ENCODE assay signal across 9 mouse cellular contexts in genomic region chr4:98104911-98105702, GRCm38 (mm10).
DNase-seq lines count a peak whose midpoint lies in the region; ATAC-seq and TF ChIP-seq lines count a peak whose summit lies in the region.
"Had no signal": no experiment of that assay in that cellular context is flagged by ENCODE, and none has a peak within 500 bp of the region (broad histone marks: within the 10 kb centered on the region; RNA-seq: fewer than 3 reads in every experiment).

No protein-coding gene starts in this region.

- no peak for TF ChIP-seq POLR2A in limb, embryonic 14.5 days (IDR thresholded peaks at IDR 0.05; ENCODE audit: borderline replicate concordance, extremely low read depth, insufficient read depth, insufficient read length)

- no peaks in the 10 kb centered on the region for H3K27me3 ChIP-seq in forebrain, embryonic 13.5 days
- H3K27me3 ChIP-seq in forebrain, embryonic 11.5 days (ENCODE audit: control insufficient read depth, insufficient read depth, low read length), result peaks cover 8% of the 10 kb centered on the region; the same call in 1 of the 2 replicates
- H3K27me3 ChIP-seq in kidney, embryonic 14.5 days (ENCODE audit: control insufficient read depth, insufficient read depth, low read length), result no peaks in the 10 kb centered on the region
- H3K27me3 ChIP-seq in embryonic facial prominence, embryonic 14.5 days (replicated peaks; ENCODE audit: control insufficient read depth, insufficient read depth, low read length), result no peaks in the 10 kb centered on the region
- H3K27me3 ChIP-seq in limb, embryonic 14.5 days (ENCODE audit: control insufficient read depth, insufficient read depth, low read length), result no peaks in the 10 kb centered on the region

- H3K36me3 ChIP-seq in forebrain, embryonic 13.5 days (ENCODE audit: poor library complexity, severe bottlenecking), result no peaks in the 10 kb centered on the region
- no peaks in the 10 kb centered on the region for H3K36me3 ChIP-seq in forebrain, embryonic 11.5 days (ENCODE audit: control insufficient read depth, insufficient read depth, low read length)
- no peaks in the 10 kb centered on the region for H3K36me3 ChIP-seq in kidney, embryonic 14.5 days (ENCODE audit: control insufficient read depth, insufficient read depth, low read length)
- no peaks in the 10 kb centered on the region for H3K36me3 ChIP-seq in embryonic facial prominence, embryonic 14.5 days (ENCODE audit: control insufficient read depth, insufficient read depth, low read length)
- H3K36me3 ChIP-seq in limb, embryonic 14.5 days (ENCODE audit: control insufficient read depth, insufficient read depth, low read length), result no peaks in the 10 kb centered on the region

- ATAC-seq in forebrain, embryonic 13.5 days, result no peak
- no peak for ATAC-seq in forebrain, embryonic 11.5 days (replicated peaks; ENCODE audit: low FRiP score)
- ATAC-seq in kidney, embryonic 14.5 days (ENCODE audit: low FRiP score, low TSS enrichment), result no peak
- ATAC-seq in embryonic facial prominence, embryonic 14.5 days (ENCODE audit: low read depth), result no peak
- ATAC-seq in limb, embryonic 14.5 days (ENCODE audit: low FRiP score, low read depth), result no peak
- ATAC-seq in megakaryocyte-erythroid progenitor cell, adult 5-6 weeks (replicated peaks; ENCODE audit: low FRiP score, low TSS enrichment, poor library complexity, severe bottlenecking), result no peak

- no peak overlapping the region for H3K9ac ChIP-seq in forebrain, embryonic 13.5 days
- no peak overlapping the region for H3K9ac ChIP-seq in forebrain, embryonic 11.5 days (ENCODE audit: low read length)
- no peak overlapping the region for H3K9ac ChIP-seq in kidney, embryonic 14.5 days (ENCODE audit: low read depth, low read length)
- no peak overlapping the region for H3K9ac ChIP-seq in embryonic facial prominence, embryonic 14.5 days (ENCODE audit: low read depth, low read length)
- H3K9ac ChIP-seq in limb, embryonic 14.5 days (ENCODE audit: low read depth, low read length, severe bottlenecking), result no peak overlapping the region

- H3K4me2 ChIP-seq in forebrain, embryonic 13.5 days, result no peak overlapping the region
- no peak overlapping the region for H3K4me2 ChIP-seq in forebrain, embryonic 11.5 days (ENCODE audit: low read depth, low read length, severe bottlenecking)
- no peak overlapping the region for H3K4me2 ChIP-seq in kidney, embryonic 14.5 days (replicated peaks; ENCODE audit: low read depth, low read length)
- H3K4me2 ChIP-seq in embryonic facial prominence, embryonic 14.5 days (ENCODE audit: low read depth, low read length), result no peak overlapping the region
- no peak overlapping the region for H3K4me2 ChIP-seq in limb, embryonic 14.5 days (replicated peaks; ENCODE audit: low read depth, low read length, severe bottlenecking)

- no peak overlapping the region for H3K4me3 ChIP-seq in forebrain, embryonic 13.5 days
- no peak overlapping the region for H3K4me3 ChIP-seq in forebrain, embryonic 11.5 days (ENCODE audit: low read depth, low read length)
- no peak overlapping the region for H3K4me3 ChIP-seq in kidney, embryonic 14.5 days (ENCODE audit: low read length)
- H3K4me3 ChIP-seq in embryonic facial prominence, embryonic 14.5 days (ENCODE audit: low read depth, low read length), result no peak overlapping the region
- H3K4me3 ChIP-seq in limb, embryonic 14.5 days (replicated peaks; ENCODE audit: low read length), result no peak overlapping the region

- WGBS in forebrain, embryonic 13.5 days, result 64% methylated on average over 9 of the region's 9 CpGs
- 73% methylated on average over 9 of the region's 9 CpGs for WGBS in forebrain, embryonic 11.5 days
- 41% methylated on average over 9 of the region's 9 CpGs for WGBS in kidney, embryonic 14.5 days
- 59% methylated on average over 9 of the region's 9 CpGs for WGBS in embryonic facial prominence, embryonic 14.5 days
- 22% methylated on average over 9 of the region's 9 CpGs for WGBS in limb, embryonic 14.5 days

- no peaks in the 10 kb centered on the region for H3K9me3 ChIP-seq in forebrain, embryonic 13.5 days (replicated peaks)
- no peaks in the 10 kb centered on the region for H3K9me3 ChIP-seq in forebrain, embryonic 11.5 days (ENCODE audit: control insufficient read depth, low read length)
- no peaks in the 10 kb centered on the region for H3K9me3 ChIP-seq in kidney, embryonic 14.5 days (ENCODE audit: control insufficient read depth, low read length)
- no peaks in the 10 kb centered on the region for H3K9me3 ChIP-seq in embryonic facial prominence, embryonic 14.5 days (ENCODE audit: control insufficient read depth, low read length)
- no peaks in the 10 kb centered on the region for H3K9me3 ChIP-seq in limb, embryonic 14.5 days (ENCODE audit: control insufficient read depth, low read length)

- peak overlapping the region; percentile 94 for H3K27ac ChIP-seq in forebrain, embryonic 13.5 days
- no peak overlapping the region for H3K27ac ChIP-seq in forebrain, embryonic 11.5 days (ENCODE audit: low read depth, low read length)
- peak overlapping the region; percentile 39; the same call in 1 of the 2 replicates for H3K27ac ChIP-seq in kidney, embryonic 14.5 days (ENCODE audit: low read depth, low read length)
- H3K27ac ChIP-seq in embryonic facial prominence, embryonic 14.5 days (replicated peaks; ENCODE audit: low read depth, low read length), result peak overlapping the region; percentile 83
- H3K27ac ChIP-seq in limb, embryonic 14.5 days (replicated peaks; ENCODE audit: low read depth, low read length), result peak overlapping the region; percentile 81; the same call in 1 of the 2 replicates

- H3K4me1 ChIP-seq in forebrain, embryonic 13.5 days, result peaks cover 97% of the 10 kb centered on the region
- peaks cover 43% of the 10 kb centered on the region for H3K4me1 ChIP-seq in forebrain, embryonic 11.5 days (replicated peaks; ENCODE audit: control insufficient read depth, insufficient read depth, low read length)
- H3K4me1 ChIP-seq in kidney, embryonic 14.5 days (ENCODE audit: control insufficient read depth, insufficient read depth, low read length), result peaks cover 48% of the 10 kb centered on the region
- peaks cover 81% of the 10 kb centered on the region for H3K4me1 ChIP-seq in embryonic facial prominence, embryonic 14.5 days (ENCODE audit: control insufficient read depth, insufficient read depth, low read length)
- H3K4me1 ChIP-seq in limb, embryonic 14.5 days (ENCODE audit: control insufficient read depth, insufficient read depth, low read length), result peaks cover 80% of the 10 kb centered on the region

- DNase-seq in forebrain, embryonic 11.5 days (ENCODE audit: low spot score), result no peak
- no peak for DNase-seq in kidney, postnatal 14 days
- no peak for DNase-seq in embryonic facial prominence, embryonic 14.5 days (ENCODE audit: low spot score)
- DNase-seq in limb, embryonic 14.5 days (ENCODE audit: low spot score), result no peak
- DNase-seq in layer of hippocampus, adult 9-10 months (ENCODE audit: low spot score), result no peak
- DNase-seq: thymus, adult 2 months had no signal
